Mouse (Mus musculus) myocyte (in vitro differentiated cells): ENCODE measurements around the gene Myom1. TPM values are rescaled to one million over a fixed set of nuclear protein-coding genes. Genes with fewer than 3 reads are reported as not detected.

Experiments
- H3K27me3 ChIP-seq: one replicate; pipeline ENCODE4 v1.6.1; 2011; ENCODE audit not compliant: control insufficient read depth, insufficient read depth, insufficient read length
- H3K36me3 ChIP-seq: one replicate; pipeline ENCODE4 v1.6.1; 2011; ENCODE audit not compliant: control insufficient read depth, insufficient read depth
- H3K4me2 ChIP-seq: one replicate; pipeline ENCODE4 v1.6.1; 2011; ENCODE audit warnings: low read depth, control low read depth
- H3K4me3 ChIP-seq: one replicate; pipeline ENCODE4 v1.5.1; 2011; ENCODE audit warnings: mild to moderate bottlenecking, control low read depth, moderate library complexity
- H3K79me2 ChIP-seq: one replicate; pipeline ENCODE4 v1.6.1; 2011; ENCODE audit not compliant: control insufficient read depth, insufficient read depth
- H3ac ChIP-seq: one replicate; pipeline ENCODE4 v1.6.1; 2011; ENCODE audit not compliant: control insufficient read depth, insufficient read length
- CEBPB ChIP-seq: IDR thresholded peaks from 2 replicates; pipeline ENCODE4 v1.6.1; 2011; ENCODE audit warnings: mild to moderate bottlenecking, moderate library complexity; ENCODE audit not compliant: poor library complexity, insufficient read depth, severe bottlenecking
- E2F4 ChIP-seq: IDR thresholded peaks from one replicate; pipeline ENCODE4 v1.6.1; 2011; ENCODE audit warnings: mild to moderate bottlenecking, control low read depth, moderate library complexity; ENCODE audit not compliant: insufficient read depth
- MAX ChIP-seq: IDR thresholded peaks from one replicate; pipeline ENCODE4 v1.6.1; 2011; ENCODE audit warnings: low read depth, mild to moderate bottlenecking, control low read depth
- MYOD1 ChIP-seq, 3 experiments: IDR thresholded peaks; one replicate each; pipeline ENCODE4 v1.6.1; 2011; ENCODE audit warnings: control low read depth in 2 of 3, low read depth in 2 of 3, mild to moderate bottlenecking in 2 of 3, moderate library complexity in 1 of 3; ENCODE audit not compliant: insufficient read length in 2 of 3, control insufficient read depth in 1 of 3
- MYOG ChIP-seq, 3 experiments: IDR thresholded peaks; one replicate each; pipeline ENCODE4 v1.6.1; 2011; ENCODE audit warnings: control low read depth in 2 of 3, low read depth in 2 of 3, mild to moderate bottlenecking in 2 of 3; ENCODE audit not compliant: insufficient read length in 2 of 3, control insufficient read depth in 1 of 3, insufficient read depth in 1 of 3
- POLR2A ChIP-seq: IDR thresholded peaks from one replicate; pipeline ENCODE4 v1.6.1; 2011; ENCODE audit warnings: low read depth, mild to moderate bottlenecking, control low read depth, moderate library complexity; ENCODE audit not compliant: insufficient read length
- POLR2AphosphoS2 ChIP-seq: IDR thresholded peaks from one replicate; pipeline ENCODE4 v1.6.1; 2011; ENCODE audit warnings: low read depth, control low read depth; ENCODE audit not compliant: insufficient read length
- REST ChIP-seq: IDR thresholded peaks from one replicate; pipeline ENCODE4 v1.6.1; 2011; ENCODE audit warnings: mild to moderate bottlenecking, control low read depth, moderate library complexity; ENCODE audit not compliant: insufficient read depth, insufficient read length
- SRF ChIP-seq: IDR thresholded peaks from one replicate; pipeline ENCODE4 v1.6.1; 2011; ENCODE audit warnings: low read depth; ENCODE audit not compliant: control insufficient read depth, insufficient read length
- TCF12 ChIP-seq: IDR thresholded peaks from one replicate; pipeline ENCODE4 v1.6.1; 2011; ENCODE audit warnings: mild to moderate bottlenecking, control low read depth; ENCODE audit not compliant: poor library complexity, insufficient read depth, severe bottlenecking
- TCF3 ChIP-seq: IDR thresholded peaks from one replicate; pipeline ENCODE4 v1.6.1; 2011; ENCODE audit warnings: low read depth, control low read depth; ENCODE audit not compliant: insufficient read length
- USF1 ChIP-seq: IDR thresholded peaks from one replicate; pipeline ENCODE4 v1.6.1; 2011; ENCODE audit warnings: low read depth, mild to moderate bottlenecking, control low read depth, moderate library complexity
- polyA plus RNA-seq: library from polyadenylated mRNA; unstranded; fragments of >200 nt; fragmentation: generic; extraction: Trizol; gene quantifications from one replicate; pipeline ENCODE4 v1.2.1, GENCODE M21; 2012; ENCODE audit warnings: missing spikeins

The Myom1 gene
- polyA plus RNA-seq, 1 experiment, result 52.7 TPM

GRCm38 (mm10) chr17:71098606-71099005 is 96.2 kb downstream of the Myom1 start:
- Histone ChIP-seq H3ac (no peak overlapping the region), H3K4me2 (no peak overlapping the region), H3K4me3 (no peak overlapping the region), H3K36me3 (no peaks in the 10 kb centered on the region), H3K79me2 (no peaks in the 10 kb centered on the region), H3K27me3 (no peaks in the 10 kb centered on the region)
- no peak for TF ChIP-seq POLR2AphosphoS2
- TF ChIP-seq MYOD1 (IDR thresholded peaks at IDR 0.05; ENCODE audit: control insufficient read depth in 1 of 3, insufficient read length in 2 of 3, low read depth in 2 of 3), result no peak
- no peak for TF ChIP-seq CEBPB
- no peak for TF ChIP-seq MAX
- TF ChIP-seq E2F4, result no peak

GRCm38 (mm10) chr17:71102571-71103551 is 100.4 kb downstream of the Myom1 start:
- Histone ChIP-seq H3K4me2 (peak overlapping the region; percentile 7), H3ac (no peak overlapping the region), H3K36me3 (no peaks in the 10 kb centered on the region), H3K27me3 (no peaks in the 10 kb centered on the region), H3K4me3 (no peak overlapping the region), H3K79me2 (no peaks in the 10 kb centered on the region)
- no peak for TF ChIP-seq MAX
- TF ChIP-seq POLR2A, result no peak
- TF ChIP-seq POLR2AphosphoS2, result no peak
- TF ChIP-seq SRF, result no peak
- no peak for TF ChIP-seq TCF12
- TF ChIP-seq E2F4, result no peak
- TF ChIP-seq USF1, result no peak
- no peak for TF ChIP-seq MYOD1 (IDR thresholded peaks at IDR 0.05; ENCODE audit: control insufficient read depth in 1 of 3, insufficient read length in 2 of 3, low read depth in 2 of 3)
- TF ChIP-seq REST, result no peak

GRCm38 (mm10) chr17:71105297-71105696 is 102.9 kb downstream of the Myom1 start:
- Histone ChIP-seq H3K4me2 (no peak overlapping the region), H3K79me2 (no peaks in the 10 kb centered on the region), H3ac (no peak overlapping the region), H3K36me3 (no peaks in the 10 kb centered on the region), H3K27me3 (no peaks in the 10 kb centered on the region), H3K4me3 (no peak overlapping the region)
- TF ChIP-seq POLR2A (no peak), REST (no peak), USF1 (no peak), POLR2AphosphoS2 (no peak), CEBPB (no peak), E2F4 (no peak), MYOD1 (IDR thresholded peaks at IDR 0.05; ENCODE audit: control insufficient read depth in 1 of 3, insufficient read length in 2 of 3, low read depth in 2 of 3) (no peak), TCF12 (no peak), SRF (no peak), MAX (no peak), MYOG (IDR thresholded peaks at IDR 0.05; ENCODE audit: control insufficient read depth in 1 of 3, insufficient read depth in 1 of 3, insufficient read length in 2 of 3, low read depth in 2 of 3) (no peak), TCF3 (no peak)

GRCm38 (mm10) chr17:71106250-71106649 is 103.8 kb downstream of the Myom1 start:
- Histone ChIP-seq H3K27me3 (no peaks in the 10 kb centered on the region), H3ac (no peak overlapping the region), H3K79me2 (no peaks in the 10 kb centered on the region), H3K4me3 (no peak overlapping the region), H3K4me2 (no peak overlapping the region), H3K36me3 (no peaks in the 10 kb centered on the region)
- TF ChIP-seq MYOG (IDR thresholded peaks at IDR 0.05; ENCODE audit: control insufficient read depth in 1 of 3, insufficient read depth in 1 of 3, insufficient read length in 2 of 3, low read depth in 2 of 3), result no peak
- TF ChIP-seq POLR2A, result no peak
- no peak for TF ChIP-seq TCF12
- TF ChIP-seq REST, result no peak
- no peak for TF ChIP-seq TCF3
- TF ChIP-seq CEBPB, result no peak
- no peak for TF ChIP-seq POLR2AphosphoS2
- TF ChIP-seq MAX, result no peak
- TF ChIP-seq E2F4, result no peak
- no peak for TF ChIP-seq USF1
- TF ChIP-seq SRF, result no peak
- TF ChIP-seq MYOD1 (IDR thresholded peaks at IDR 0.05; ENCODE audit: control insufficient read depth in 1 of 3, insufficient read length in 2 of 3, low read depth in 2 of 3), result no peak
